Mouse (Mus musculus): ENCODE data around the gene 7420426K07Rik. TPM values are rescaled to one million over a fixed set of nuclear protein-coding genes. Genes with fewer than 3 reads are reported as not detected.

Gene 7420426K07Rik
- polyA plus RNA-seq, 1 experiment = not detected

GRCm38 (mm10) chr9:98932931-98933330, 30.0 kb downstream of the 7420426K07Rik start:
- Histone ChIP-seq H3K4me3 (replicated peaks) (no peak overlapping the region), H3K27me3 (ENCODE audit: control insufficient read depth) (no peaks in the 10 kb centered on the region), H3K36me3 (ENCODE audit: control insufficient read depth) (no peaks in the 10 kb centered on the region), H3K9me3 (ENCODE audit: control insufficient read depth, low read length) (peaks cover 9% of the 10 kb centered on the region), H3K4me1 (ENCODE audit: control insufficient read depth) (no peaks in the 10 kb centered on the region)
- no peak for TF ChIP-seq GATA1 (IDR thresholded peaks at IDR 0.05; ENCODE audit: low read length)
- TF ChIP-seq TAL1 (IDR thresholded peaks at IDR 0.05; ENCODE audit: low read length) = no peak

GRCm38 (mm10) chr9:98935190-98935909, 32.4 kb downstream of the 7420426K07Rik start:
- H3K27me3 ChIP-seq (ENCODE audit: control insufficient read depth) = no peaks in the 10 kb centered on the region
- no peak for TF ChIP-seq GATA1 (IDR thresholded peaks at IDR 0.05; ENCODE audit: low read length)
- no peak for TF ChIP-seq TAL1 (IDR thresholded peaks at IDR 0.05; ENCODE audit: low read length)
- no peaks in the 10 kb centered on the region for H3K36me3 ChIP-seq (ENCODE audit: control insufficient read depth)
- H3K9me3 ChIP-seq (ENCODE audit: control insufficient read depth, low read length) = peaks cover 1% of the 10 kb centered on the region; the same call in 1 of the 2 replicates
- no peak overlapping the region for H3K4me3 ChIP-seq (replicated peaks)
- H3K4me1 ChIP-seq (ENCODE audit: control insufficient read depth) = no peaks in the 10 kb centered on the region

GRCm38 (mm10) chr9:98939290-98939689, 36.4 kb downstream of the 7420426K07Rik start:
- Histone ChIP-seq H3K27me3 (ENCODE audit: control insufficient read depth) (no peaks in the 10 kb centered on the region; the same call in 1 of the 2 replicates), H3K9me3 (ENCODE audit: control insufficient read depth, low read length) (no peaks in the 10 kb centered on the region), H3K4me1 (ENCODE audit: control insufficient read depth) (no peaks in the 10 kb centered on the region), H3K4me3 (replicated peaks) (no peak overlapping the region), H3K36me3 (ENCODE audit: control insufficient read depth) (no peaks in the 10 kb centered on the region)
- no peak for TF ChIP-seq GATA1 (IDR thresholded peaks at IDR 0.05; ENCODE audit: low read length)
- TF ChIP-seq TAL1 (IDR thresholded peaks at IDR 0.05; ENCODE audit: low read length) = no peak

GRCm38 (mm10) chr9:98952171-98953050, 49.5 kb downstream of the 7420426K07Rik start:
- Histone ChIP-seq H3K9me3 (ENCODE audit: control insufficient read depth, low read length) (peaks cover 7% of the 10 kb centered on the region; the same call in 1 of the 2 replicates), H3K36me3 (ENCODE audit: control insufficient read depth) (no peaks in the 10 kb centered on the region), H3K4me3 (replicated peaks) (no peak overlapping the region), H3K4me1 (ENCODE audit: control insufficient read depth) (no peaks in the 10 kb centered on the region), H3K27me3 (ENCODE audit: control insufficient read depth) (peaks cover 81% of the 10 kb centered on the region)
- no peak for TF ChIP-seq GATA1 (IDR thresholded peaks at IDR 0.05; ENCODE audit: low read length)
- no peak for TF ChIP-seq TAL1 (IDR thresholded peaks at IDR 0.05; ENCODE audit: low read length)

- Histone ChIP-seq H3K36me3 (ENCODE audit: control insufficient read depth) (no peaks in the 10 kb centered on the region), H3K4me1 (ENCODE audit: control insufficient read depth) (no peaks in the 10 kb centered on the region), H3K4me3 (replicated peaks) (no peak overlapping the region), H3K9me3 (ENCODE audit: control insufficient read depth, low read length) (peaks cover 7% of the 10 kb centered on the region; the same call in 1 of the 2 replicates), H3K27me3 (ENCODE audit: control insufficient read depth) (peaks cover 90% of the 10 kb centered on the region)
- TF ChIP-seq TAL1 (IDR thresholded peaks at IDR 0.05; ENCODE audit: low read length) (no peak), GATA1 (IDR thresholded peaks at IDR 0.05; ENCODE audit: low read length) (no peak)
Observed at GRCm38 (mm10) chr9:98953291-98953690, 50.4 kb downstream of the 7420426K07Rik start.

GRCm38 (mm10) chr9:98953830-98954229, 50.9 kb downstream of the 7420426K07Rik start:
- H3K27me3 ChIP-seq (ENCODE audit: control insufficient read depth) = peaks cover 92% of the 10 kb centered on the region
- TF ChIP-seq GATA1 (IDR thresholded peaks at IDR 0.05; ENCODE audit: low read length) = no peak
- no peak for TF ChIP-seq TAL1 (IDR thresholded peaks at IDR 0.05; ENCODE audit: low read length)
- no peaks in the 10 kb centered on the region for H3K4me1 ChIP-seq (ENCODE audit: control insufficient read depth)
- no peak overlapping the region for H3K4me3 ChIP-seq (replicated peaks)
- H3K9me3 ChIP-seq (ENCODE audit: control insufficient read depth, low read length) = peaks cover 7% of the 10 kb centered on the region; the same call in 1 of the 2 replicates
- no peaks in the 10 kb centered on the region for H3K36me3 ChIP-seq (ENCODE audit: control insufficient read depth)

Other genes with a start within 250 kb of the 7420426K07Rik start
- gene Prr23a1, start 60.6 kb upstream of the 7420426K07Rik start, polyA plus RNA-seq (2012) = not detected in 2 replicates
- gene Prr23a2, start 46.6 kb upstream of the 7420426K07Rik start, polyA plus RNA-seq (2012) = not detected in 2 replicates
- not detected in 2 replicates for gene Prr23a3, start 38.4 kb upstream of the 7420426K07Rik start, polyA plus RNA-seq (2012)
- not detected in 2 replicates for gene Foxl2, start 52.2 kb downstream of the 7420426K07Rik start, polyA plus RNA-seq (2012)
- 0.14 and 0.24 TPM in 2 replicates for gene Faim, start 83.3 kb downstream of the 7420426K07Rik start, polyA plus RNA-seq (2012)
- not detected in 2 replicates for gene Gm1123, start 132.6 kb downstream of the 7420426K07Rik start, polyA plus RNA-seq (2012)
- 0.11 and 0.12 TPM in 2 replicates for gene Pik3cb, start 237.5 kb downstream of the 7420426K07Rik start, polyA plus RNA-seq (2012)

Data from erythroblast, embryonic 14.5 days (primary cell).